Mouse (Mus musculus) cerebellum, adult 9-11 months (tissue): Measurements from ENCODE around the gene Piezo1.
"Not testable (repeated sequence)": the region's sequence is repeated elsewhere in the genome, so short reads cannot be mapped to it uniquely, and the experiment has no call there.

ENCODE experiments used
- DNase-seq: peaks from one replicate; pipeline ENCODE4 v3.0.0; 2022

The Piezo1 gene

GRCm38 (mm10) chr8:122551265-122552051 lies at the start of gene Piezo1:
TSS of gene Piezo1 (minus strand) at chr8:122551329.
- peak; percentile 60 for DNase-seq

- DNase-seq: no peak
Observed at GRCm38 (mm10) chr8:122600666-122601065, 49.5 kb upstream of the Piezo1 start.

GRCm38 (mm10) chr8:122596031-122596430 lies 44.9 kb upstream of the Piezo1 start:
- no peak for DNase-seq

- DNase-seq: peak; percentile 74
Observed at GRCm38 (mm10) chr8:122593783-122594507, 42.8 kb upstream of the Piezo1 start.

- no peak for DNase-seq
Observed at GRCm38 (mm10) chr8:122593240-122593639, 42.1 kb upstream of the Piezo1 start.

- no peak for DNase-seq
Observed at GRCm38 (mm10) chr8:122586749-122587148, 35.6 kb upstream of the Piezo1 start.

- DNase-seq: no peak
Observed at GRCm38 (mm10) chr8:122586171-122586570, 35.0 kb upstream of the Piezo1 start.

- no peak for DNase-seq
Observed at GRCm38 (mm10) chr8:122585411-122585891, 34.3 kb upstream of the Piezo1 start.

GRCm38 (mm10) chr8:122584981-122585380 lies 33.9 kb upstream of the Piezo1 start:
- no peak for DNase-seq

- DNase-seq: no peak
Observed at GRCm38 (mm10) chr8:122580926-122581325, 29.8 kb upstream of the Piezo1 start.

GRCm38 (mm10) chr8:122579196-122579595 lies 28.1 kb upstream of the Piezo1 start:
- no peak for DNase-seq

GRCm38 (mm10) chr8:122577116-122577515 lies 26.0 kb upstream of the Piezo1 start:
- DNase-seq: no peak

GRCm38 (mm10) chr8:122576648-122577022 lies 25.5 kb upstream of the Piezo1 start, which contains the start of gene Aprt:
TSS of gene Aprt (minus strand) at chr8:122576909.
- peak; percentile 97 for DNase-seq

- peak; percentile 65 for DNase-seq
Observed at GRCm38 (mm10) chr8:122575735-122576647, 24.9 kb upstream of the Piezo1 start.

- no peak for DNase-seq
Observed at GRCm38 (mm10) chr8:122575286-122575685, 24.2 kb upstream of the Piezo1 start.

- DNase-seq: no peak
Observed at GRCm38 (mm10) chr8:122574667-122575251, 23.6 kb upstream of the Piezo1 start.

- no peak for DNase-seq
Observed at GRCm38 (mm10) chr8:122574264-122574663, 23.1 kb upstream of the Piezo1 start.

- no peak for DNase-seq
Observed at GRCm38 (mm10) chr8:122573577-122573976, 22.4 kb upstream of the Piezo1 start.

GRCm38 (mm10) chr8:122573176-122573575 lies 22.0 kb upstream of the Piezo1 start:
- not testable (repeated sequence) for DNase-seq

GRCm38 (mm10) chr8:122572751-122573150 lies 21.6 kb upstream of the Piezo1 start:
- DNase-seq: no peak

- peak; percentile 45 for DNase-seq
Observed at GRCm38 (mm10) chr8:122571750-122572267, 20.7 kb upstream of the Piezo1 start.

GRCm38 (mm10) chr8:122571153-122571552 lies 20.0 kb upstream of the Piezo1 start:
- peak; percentile 84 for DNase-seq
